Mouse (Mus musculus) left cerebral cortex, adult 9 months (tissue): ENCODE results near the gene Glp1r.

Experiments used
- DNase-seq, 2 experiments: peaks; one replicate each; pipeline ENCODE4 v3.0.0; 2022; ENCODE audit warnings: low spot score in 2 of 2

Glp1r gene

DNA sequence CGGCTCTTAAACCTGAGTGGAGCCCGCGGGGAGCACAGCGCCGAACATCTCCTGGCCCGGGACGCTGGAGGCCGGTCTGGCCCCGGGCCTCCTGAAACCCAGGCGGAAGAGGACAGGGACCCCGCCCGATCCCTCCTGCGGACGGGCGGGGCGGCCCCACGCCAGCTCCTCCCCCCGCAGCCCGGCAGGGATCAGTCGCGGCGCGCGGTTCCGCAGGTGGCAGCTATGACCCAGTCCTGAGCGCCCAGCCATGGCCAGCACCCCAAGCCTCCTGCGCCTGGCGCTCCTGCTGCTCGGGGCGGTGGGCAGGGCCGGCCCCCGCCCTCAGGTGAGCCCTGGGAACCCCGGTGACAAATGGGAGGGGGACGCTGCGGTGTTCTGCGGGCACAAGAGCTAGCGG is at the start of gene Glp1r:
Gene Glp1r, plus strand, starts transcription at position 191 of the 400 bp plus-strand sequence.
- no peak for DNase-seq

DNA sequence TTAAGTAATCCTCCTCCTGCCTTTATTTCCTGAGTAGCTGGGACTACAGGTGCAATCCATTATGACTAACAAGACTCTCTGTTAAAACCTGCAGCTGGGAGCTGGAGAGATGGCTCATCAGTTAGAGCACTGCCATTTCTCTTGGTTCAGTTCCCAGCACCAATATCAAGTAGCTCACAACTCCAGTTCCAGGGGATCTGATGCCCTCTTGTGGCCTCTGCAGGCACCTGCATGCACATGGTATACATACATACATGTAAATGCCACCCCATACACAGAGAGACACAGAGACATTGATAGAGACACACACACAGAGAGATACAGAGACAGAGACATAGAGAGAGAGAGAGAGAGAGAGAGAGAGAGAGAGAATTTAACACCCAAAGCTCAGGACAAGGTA is 49.3 kb upstream of the Glp1r start:
- DNase-seq, result no peak

DNA sequence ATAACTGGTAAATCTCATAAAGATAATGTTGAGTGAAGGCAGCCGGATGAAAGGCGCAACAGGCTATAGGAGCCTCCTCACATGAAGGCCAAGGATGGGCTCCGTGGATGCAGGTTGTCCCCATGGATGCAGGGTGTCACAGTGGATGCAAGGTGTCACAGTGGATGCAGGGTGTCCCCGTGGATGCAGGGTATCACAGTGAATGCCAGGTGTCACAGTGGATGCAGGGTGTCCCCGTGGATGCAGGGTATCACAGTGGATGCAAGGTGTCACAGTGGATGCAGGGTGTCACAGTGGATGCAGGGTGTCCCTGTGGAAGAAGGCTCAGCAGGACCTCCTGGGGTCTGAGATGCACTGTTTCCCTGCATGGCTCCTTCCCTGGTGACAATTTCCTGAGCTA is 44.3 kb upstream of the Glp1r start:
- no peak for DNase-seq

DNA sequence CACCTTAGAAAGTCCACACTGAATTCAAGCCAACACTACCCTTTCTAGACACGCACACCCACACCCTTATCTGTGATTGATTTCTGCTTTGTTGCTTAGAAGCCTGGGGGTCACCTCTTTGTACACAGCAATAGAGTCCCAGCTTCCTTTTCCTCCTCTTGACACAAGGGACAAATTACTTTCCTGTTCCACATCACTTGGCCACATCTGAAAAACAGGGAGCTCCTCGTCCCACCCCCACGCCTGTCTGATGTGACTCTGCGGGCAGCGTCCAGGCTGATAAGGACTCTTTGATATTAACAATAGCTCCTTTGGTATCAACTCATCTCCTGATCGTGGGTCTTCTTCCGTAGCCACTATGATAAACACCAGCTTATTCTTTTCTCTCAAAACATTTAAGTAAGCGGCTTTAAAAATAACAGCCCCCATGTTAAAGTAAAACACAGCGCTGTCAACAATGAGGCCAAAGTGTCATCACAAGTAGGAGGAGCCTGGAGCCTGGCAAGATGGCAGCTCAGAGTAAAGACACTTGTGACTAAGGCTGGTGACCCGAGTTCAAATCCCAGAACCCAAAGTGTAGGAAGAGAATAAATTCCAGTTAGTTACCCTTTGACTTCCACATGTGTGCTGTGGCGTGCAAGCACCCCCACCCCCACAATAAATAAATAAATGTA is 42.9 kb upstream of the Glp1r start:
- no peak for DNase-seq

DNA sequence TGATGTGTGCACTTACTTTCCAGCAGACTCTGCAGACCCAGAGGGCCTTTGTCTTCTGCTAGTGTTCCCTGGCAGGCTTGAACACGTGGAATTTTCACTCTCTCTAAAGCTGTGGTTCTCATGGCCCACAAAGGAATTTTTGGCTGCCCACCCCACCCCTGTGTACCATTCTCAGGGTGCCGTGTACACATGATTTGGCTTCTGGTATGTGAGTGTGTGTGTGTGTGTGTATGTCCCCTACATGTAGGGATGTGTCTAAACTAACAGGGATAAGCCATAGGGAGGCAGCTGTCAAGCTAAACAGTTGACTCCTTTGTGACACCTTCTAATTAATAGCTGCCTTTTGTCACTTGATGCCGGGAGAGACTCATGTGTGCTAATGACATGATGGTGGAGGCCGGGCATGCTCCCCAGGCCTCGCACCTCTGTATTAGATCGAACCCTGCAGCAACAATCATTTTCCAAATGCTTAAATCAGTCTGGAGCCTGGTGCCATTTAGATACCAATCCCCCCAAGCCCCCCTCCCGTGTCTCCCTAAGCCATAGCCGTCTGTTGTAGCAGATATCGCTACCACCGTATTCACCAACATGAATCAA is 41.5 kb upstream of the Glp1r start:
- no peak for DNase-seq

DNA sequence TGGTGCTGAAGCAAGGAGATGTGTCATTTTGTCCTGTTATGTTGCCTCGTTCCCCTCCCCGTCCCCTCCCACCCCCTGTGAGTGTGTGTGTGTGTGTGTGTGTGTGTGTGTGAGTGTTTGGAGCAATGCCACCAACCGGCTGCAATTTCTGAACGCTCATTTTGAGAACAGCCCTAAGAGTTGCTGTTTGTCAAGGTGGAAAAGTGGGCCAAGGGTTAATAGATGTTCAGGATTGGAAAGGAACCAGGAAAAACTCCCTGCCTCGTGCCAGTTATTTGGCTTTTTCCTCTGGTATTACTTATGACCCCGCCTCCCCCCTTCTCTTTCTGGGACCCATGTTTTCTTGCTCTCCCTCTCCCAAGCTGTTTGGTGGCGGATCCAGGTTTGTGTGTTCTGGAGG is 41.0 kb upstream of the Glp1r start:
- no peak for DNase-seq

DNA sequence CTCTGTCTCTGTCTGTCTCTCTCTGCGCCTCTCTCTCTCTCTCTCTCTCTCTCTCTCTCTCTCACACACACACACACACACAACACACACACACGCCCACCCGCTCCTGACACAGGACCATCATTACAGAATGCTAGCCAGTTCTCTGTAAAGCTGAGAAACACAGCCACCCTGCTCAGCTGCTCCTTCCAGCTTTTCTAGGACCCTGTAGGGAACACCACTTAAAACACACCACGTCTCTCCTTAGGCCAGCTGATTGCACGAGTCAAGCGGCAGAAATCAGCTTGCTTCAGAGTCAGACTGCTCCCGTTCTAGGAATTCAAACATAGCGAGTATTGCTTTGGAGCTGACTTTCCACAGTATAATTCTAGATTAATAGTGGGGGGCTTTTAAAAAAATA is 35.3 kb upstream of the Glp1r start:
- no peak for DNase-seq

DNA sequence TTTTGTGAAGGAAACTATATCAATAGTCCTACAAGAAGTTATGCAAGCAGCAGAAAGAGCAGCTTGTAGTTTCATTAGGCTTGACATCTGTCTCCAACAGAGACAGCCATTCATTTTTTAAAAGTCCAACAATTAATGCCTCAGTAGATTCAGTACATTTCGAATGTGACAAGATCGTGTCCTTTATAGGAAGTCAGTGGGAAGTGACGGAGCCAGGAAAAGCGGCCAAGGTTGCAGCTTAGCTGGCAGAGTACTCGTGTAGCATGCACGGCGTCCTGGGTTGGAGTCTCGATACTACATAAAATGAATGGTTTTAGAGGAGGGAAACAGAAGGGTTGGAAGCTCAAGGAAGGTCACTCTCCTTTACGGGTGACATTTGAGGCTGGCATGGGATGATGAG is 34.7 kb upstream of the Glp1r start:
- DNase-seq, result no peak

DNA sequence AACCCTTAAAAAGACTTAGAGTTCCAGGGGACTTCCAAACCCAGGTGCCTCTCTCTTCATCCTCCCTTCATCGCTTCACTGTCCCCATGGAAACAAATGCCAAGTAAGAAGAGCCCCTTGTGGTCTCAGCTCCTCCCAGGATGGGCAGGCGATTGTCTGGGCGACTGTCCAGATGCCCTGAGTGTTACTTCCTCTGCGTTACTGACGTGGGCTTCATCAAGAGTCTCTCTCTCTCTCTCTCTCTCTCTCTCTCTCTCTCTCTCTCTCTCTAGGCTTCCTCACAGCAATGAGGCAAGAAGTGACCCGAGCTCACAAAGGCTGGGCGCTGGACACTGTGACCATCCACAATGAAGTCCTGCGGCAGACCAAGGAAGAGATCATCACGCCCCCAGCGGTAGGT is 30.6 kb upstream of the Glp1r start:
- no peak for DNase-seq

DNA sequence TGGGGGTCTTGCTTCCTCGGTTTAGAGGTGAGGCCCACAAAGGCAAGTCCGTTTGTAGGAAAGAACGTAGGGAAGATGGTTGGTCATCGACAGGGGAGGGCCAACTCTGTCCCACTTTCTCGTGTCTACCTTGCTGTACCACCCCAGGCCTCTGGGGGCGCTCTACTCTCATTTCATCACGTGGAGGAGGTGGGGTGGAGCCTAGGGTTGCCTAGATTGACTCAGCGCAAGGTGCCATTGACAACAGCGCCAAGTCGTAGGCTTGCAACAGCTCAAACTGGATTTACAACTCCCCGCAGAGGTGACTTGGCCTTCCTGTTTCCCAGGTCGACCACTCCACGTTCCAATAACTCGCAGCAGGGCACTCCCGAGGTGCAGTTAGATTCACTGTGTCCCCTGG is 27.3 kb upstream of the Glp1r start:
- no peak for DNase-seq

DNA sequence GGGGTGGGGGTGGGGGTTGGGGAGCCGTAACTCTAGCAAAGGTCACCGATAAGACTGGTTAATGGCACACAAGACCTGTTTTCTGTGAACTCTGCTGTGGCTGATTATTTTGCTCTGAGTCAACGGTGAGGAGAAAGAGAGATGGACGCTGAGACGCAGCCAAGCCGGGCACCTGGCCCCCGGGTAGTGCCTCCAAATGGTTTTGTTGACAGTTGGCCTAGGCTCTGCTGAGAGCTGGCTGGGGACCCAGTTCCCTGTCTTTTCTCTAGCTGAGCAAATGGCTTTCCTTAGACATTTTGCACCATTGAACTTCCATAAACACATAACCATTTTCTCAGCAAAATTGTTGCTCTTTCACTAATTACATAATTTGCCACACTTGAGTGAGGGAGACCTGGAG is 24.2 kb upstream of the Glp1r start:
- no peak for DNase-seq

DNA sequence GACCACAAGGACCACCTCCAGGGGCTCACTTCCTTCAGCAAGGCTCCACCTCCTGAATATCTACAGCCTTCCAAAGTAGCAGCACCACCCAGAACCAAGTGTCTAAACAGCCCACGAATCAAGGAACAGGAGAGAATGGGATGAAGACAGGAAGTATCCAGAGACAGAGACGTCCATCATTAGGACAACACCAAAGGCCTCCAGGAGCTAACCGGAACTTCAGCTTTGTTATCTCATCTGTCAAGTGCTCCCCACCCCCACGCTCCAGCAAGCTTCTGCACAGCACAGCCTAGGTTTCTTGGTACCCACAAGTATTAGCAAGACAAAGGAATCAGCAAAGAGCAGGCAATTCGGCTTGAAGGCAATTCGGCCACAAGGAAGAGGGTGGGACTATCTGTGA is 23.0 kb upstream of the Glp1r start:
- no peak for DNase-seq

DNA sequence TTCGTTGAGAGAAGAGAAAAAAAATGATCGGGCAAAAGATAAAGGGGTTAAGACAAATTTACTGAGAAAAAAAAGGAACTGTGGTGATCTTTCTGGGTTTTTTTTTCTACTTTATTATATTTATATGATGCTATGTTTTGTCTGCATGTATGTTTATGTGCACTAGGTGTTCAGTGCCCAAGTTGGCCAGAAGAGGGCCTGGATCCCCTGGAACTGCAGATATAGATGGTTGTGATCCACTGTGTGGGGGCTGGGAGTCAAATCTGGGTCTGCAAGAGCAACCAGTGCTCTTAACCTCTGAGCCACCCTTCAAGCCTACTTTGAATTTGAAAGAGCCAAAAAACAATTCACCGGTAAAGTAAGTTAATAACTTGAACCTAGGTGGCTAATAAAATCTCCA is 21.2 kb upstream of the Glp1r start:
- no peak for DNase-seq

DNA sequence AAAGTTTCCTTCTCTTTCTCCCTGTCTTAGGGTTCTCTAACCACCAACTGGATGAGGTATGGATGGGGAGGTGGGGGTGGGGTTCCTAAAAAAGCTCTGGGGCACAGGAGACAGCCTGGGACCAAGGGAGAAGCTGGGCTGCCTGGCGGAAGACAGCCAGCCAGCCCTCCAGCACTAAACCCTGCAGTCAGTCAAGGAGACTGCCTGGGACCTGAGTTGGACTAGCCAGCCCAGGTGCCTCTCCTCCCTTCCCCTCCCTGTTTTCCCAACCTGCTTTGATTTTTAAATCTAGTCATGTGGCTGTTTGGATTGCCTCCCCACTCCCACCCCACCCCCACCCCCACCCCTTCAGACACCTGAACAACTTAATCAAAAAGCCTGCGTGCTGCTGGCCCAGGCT is 20.6 kb upstream of the Glp1r start:
- no peak for DNase-seq

DNA sequence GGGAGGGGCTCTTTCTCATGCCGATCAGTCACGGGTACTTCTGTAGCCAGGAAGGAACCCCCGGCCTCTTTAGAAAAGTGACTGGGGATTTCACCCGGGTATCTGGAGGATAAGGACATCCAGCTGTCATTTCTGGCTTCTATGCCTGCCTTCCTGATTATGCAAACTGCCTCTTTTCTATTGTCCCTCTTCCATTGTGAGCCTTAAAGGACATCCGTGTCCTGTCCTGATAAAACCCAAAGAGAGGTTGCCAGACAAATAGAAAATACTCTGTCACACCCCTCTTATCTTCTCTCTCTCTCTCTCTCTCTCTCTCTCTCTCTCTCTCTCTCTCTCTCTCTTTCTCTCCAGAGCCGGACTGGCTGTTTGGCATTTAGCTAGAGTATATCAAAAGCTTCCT is 19.4 kb upstream of the Glp1r start:
- DNase-seq, result no peak

DNA sequence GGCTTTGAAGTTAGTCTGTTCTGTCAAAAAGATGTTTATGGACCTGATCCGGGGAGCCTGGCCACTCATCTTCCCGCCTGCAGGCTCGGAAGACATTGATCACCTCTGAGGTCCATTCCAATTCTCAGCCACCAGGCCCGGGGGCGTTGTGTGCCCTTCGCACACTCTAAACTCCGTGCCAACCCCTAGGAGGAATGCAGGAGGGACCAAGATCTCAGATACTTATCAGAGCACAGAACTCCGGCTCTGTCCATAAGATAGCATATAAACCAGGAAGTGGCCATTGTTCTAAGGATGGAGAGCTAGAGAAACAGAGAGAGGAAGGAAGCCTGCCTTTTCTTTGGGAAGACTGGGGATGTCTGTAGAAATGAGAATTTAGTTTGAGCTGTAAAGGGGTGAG is 18.1 kb upstream of the Glp1r start:
- DNase-seq, result no peak

DNA sequence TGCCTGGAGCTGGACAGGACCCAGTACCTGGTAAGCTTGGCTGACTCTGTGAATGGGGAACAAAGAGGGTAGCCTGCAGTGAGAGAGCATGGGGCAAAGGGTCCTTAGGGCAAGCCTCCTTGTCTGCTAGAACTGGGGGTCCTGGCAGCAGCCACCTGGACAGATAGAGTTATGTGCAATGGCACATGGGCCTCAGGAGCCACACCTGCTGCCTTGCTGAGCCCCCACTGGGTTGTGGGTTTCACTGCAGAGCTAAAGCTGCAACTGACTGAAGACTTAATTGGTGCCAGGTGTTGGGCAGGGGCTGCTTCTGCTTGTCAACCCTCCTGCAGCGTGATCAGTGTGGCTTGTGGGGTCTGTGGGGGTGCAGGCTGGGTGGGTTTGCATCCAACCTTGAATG is 9.5 kb upstream of the Glp1r start:
- no peak for DNase-seq

DNA sequence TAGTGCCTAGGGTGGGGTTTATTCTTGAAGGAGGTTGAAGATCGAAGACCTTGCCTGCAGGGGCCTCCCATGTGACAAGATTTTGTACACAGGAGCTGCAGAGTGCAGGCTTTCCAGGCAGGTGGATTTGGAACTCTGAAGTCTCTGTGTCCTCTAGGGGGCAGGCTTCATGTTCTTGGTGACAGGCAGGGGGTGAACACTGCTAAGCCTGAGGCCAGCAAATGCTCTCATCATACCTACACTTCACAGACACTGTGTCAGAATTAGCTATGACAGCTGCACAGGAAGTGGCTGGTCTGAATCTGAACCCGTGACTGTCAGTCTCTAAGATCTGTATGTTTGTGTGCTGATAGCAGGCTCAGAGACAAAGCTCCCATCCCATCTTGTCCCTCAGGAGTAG is 8.9 kb upstream of the Glp1r start:
- DNase-seq, result no peak

DNA sequence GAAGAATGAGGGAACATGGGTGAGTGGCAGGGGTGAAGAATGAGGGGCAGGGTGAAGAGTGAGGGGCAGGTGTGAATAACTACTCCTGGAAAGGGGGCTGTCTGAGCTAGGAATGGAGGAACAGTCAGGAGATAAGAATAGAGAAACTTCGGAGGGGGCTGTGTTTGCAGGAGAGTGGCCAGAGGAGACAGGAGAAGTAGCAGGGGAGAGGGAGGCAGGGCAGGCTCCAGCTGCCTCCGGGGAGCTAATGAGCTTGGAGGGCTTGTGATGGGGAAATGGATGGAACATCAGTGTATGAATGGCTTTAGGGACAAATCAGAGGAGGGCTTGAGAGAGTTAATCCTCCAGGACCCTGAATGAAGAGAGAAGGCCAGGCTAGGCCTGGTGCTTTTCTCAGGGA is 4.5 kb upstream of the Glp1r start:
- no peak for DNase-seq

DNA sequence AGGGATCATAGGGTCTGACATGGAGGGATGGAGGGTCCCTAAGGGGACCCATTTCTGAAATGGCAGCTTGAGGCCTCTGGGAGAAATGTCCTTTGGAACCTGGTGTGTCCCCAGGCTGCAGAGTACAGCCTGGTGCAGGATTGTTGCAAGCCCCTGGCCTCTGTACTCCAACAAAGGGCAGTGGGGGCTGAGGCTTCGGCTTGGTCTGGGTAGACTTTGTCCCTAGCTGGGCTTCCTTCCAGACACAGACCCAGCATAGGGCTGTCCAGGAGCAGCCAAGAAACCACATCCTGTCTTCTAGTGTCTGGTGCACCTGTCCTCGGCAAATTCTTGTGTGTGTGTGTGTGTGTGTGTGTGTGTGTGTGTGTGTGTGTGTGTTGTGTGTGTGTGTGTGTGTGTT is 2.5 kb downstream of the Glp1r start:
- no peak for DNase-seq

DNA sequence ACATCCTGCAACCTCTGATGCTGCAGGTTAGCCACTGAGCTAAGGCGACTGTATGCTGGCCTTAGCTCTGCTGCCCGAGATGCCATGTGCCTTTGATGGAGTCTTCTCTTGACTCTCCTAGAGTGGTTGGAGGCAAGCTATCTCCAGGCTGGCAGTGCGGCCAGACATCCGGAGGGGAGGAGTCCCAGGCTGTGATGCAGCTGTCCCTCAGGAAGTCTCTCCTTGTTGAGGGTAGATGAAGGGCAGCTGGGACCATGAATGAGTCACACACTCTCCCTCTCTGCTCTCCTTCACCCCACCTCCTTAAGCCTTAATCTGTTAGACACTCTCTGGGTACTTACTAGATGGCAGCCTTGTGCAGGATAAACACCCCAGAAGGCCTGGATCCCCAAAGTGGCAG is 6.0 kb downstream of the Glp1r start:
- no peak for DNase-seq

DNA sequence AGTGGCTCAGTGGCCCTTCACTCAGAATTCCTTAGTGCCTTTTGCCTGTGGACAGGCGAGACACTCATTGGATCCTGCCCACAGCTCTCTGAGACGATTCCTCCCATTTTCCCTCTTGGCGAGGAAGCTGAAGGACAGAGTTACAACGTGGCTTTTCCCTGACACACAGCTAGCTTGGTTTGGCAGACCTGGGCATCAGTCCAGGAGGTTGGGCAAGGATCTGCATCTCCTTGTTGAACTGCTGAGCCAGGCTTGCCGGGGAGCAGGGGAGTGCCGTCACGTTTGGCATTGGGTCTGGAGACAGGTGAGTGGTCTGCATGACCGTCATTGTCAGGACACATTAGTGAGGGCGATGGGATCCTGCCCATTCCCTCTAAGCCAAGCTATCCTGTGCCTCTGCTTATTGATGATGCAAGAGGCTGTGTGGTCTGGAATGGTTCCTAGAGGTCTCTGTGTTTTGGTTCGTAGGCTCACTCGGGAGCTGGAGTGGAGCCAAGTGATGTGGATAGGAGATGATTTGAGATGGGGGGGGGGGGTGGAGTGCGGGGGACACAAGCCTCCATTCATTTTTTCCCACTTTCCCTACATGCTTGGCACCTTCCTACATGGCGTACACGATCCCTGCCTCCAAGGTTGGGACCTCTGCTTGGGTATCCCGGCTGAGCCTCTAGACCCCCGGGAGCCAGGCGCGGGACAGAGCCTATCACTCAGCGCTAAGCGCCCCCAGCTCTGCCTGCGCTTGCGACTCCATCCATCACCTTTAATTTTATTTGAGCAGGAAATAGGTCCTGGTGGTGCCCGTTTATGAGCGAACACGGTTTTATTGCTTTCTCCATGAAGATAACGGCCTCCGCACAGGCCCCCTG is 9.5 kb downstream of the Glp1r start:
- DNase-seq, result no peak

DNA sequence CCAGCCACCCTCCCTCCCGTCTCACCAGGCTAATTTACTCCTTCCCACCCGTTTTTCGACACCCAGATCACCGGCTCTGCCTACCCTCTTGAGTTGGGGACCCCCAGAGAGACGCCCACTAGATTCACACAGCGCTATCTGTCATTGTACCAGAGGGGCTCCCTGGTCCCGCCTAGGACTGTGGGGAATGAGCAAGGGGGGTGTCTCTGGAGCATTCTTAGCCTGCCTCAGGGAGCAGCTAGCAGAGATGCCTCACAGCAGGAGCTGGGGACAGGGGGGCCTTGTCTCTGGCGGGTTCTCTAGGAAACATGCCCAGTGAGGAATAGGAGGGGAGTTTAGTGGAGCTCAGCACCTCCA is 10.1 kb downstream of the Glp1r start:
- DNase-seq, result no peak
